Mouse (Mus musculus) CH12.LX (cell line): Measurements from ENCODE around the gene Synj2.

Experiments
- BHLHE40 ChIP-seq: IDR thresholded peaks from 2 replicates; pipeline ENCODE4 v1.6.1; 2011; ENCODE audit warnings: mild to moderate bottlenecking, low read depth, low read length, improper control_type of control experiment
- CTCF ChIP-seq, 2 experiments: IDR thresholded peaks in 1 of 2; conservative IDR thresholded peaks in 1 of 2; 2 replicates each; pipeline ENCODE4 v1.5.1; 2011 to 2012; ENCODE audit warnings: low read depth in 2 of 2, low read length in 2 of 2, improper control_type of control experiment in 1 of 2, inconsistent platforms in 1 of 2, mild to moderate bottlenecking in 1 of 2, moderate library complexity in 1 of 2
- E2F4 ChIP-seq: IDR thresholded peaks from 2 replicates; pipeline ENCODE4 v1.6.1; 2011; ENCODE audit warnings: low read depth, low read length, improper control_type of control experiment; ENCODE audit not compliant: insufficient replicate concordance
- GABPA ChIP-seq: IDR thresholded peaks from 2 replicates; pipeline ENCODE4 v1.6.1; 2012; ENCODE audit warnings: low read depth, low read length, improper control_type of control experiment, inconsistent platforms; ENCODE audit not compliant: insufficient replicate concordance
- JUND ChIP-seq: conservative IDR thresholded peaks from 2 replicates; pipeline ENCODE4 v1.6.1; 2011; ENCODE audit warnings: low read depth, low read length, improper control_type of control experiment
- MAFK ChIP-seq: IDR thresholded peaks from 2 replicates; pipeline ENCODE4 v1.6.1; 2011; ENCODE audit warnings: low read length, improper control_type of control experiment; ENCODE audit not compliant: insufficient replicate concordance
- NELFE ChIP-seq: IDR thresholded peaks from 2 replicates; pipeline ENCODE4 v1.6.1; 2011; ENCODE audit warnings: low read depth, low read length, improper control_type of control experiment
- POLR2A ChIP-seq: IDR thresholded peaks from 2 replicates; pipeline ENCODE4 v1.6.1; 2011; ENCODE audit warnings: low read depth, mild to moderate bottlenecking, improper control_type of control experiment, low read length
- RCOR1 ChIP-seq: conservative IDR thresholded peaks from 2 replicates; pipeline ENCODE4 v1.6.1; 2012; ENCODE audit warnings: low read depth, mild to moderate bottlenecking, inconsistent platforms, low read length, improper control_type of control experiment
- SMC3 ChIP-seq: IDR thresholded peaks from 2 replicates; pipeline ENCODE4 v1.6.1; 2011; ENCODE audit warnings: low read depth, low read length, improper control_type of control experiment
- USF1 ChIP-seq: IDR thresholded peaks from 2 replicates; pipeline ENCODE4 v1.6.1; 2014; ENCODE audit warnings: low read depth, mild to moderate bottlenecking, inconsistent platforms, low read length, improper control_type of control experiment
- USF2 ChIP-seq: conservative IDR thresholded peaks from 2 replicates; pipeline ENCODE4 v1.6.1; 2011; ENCODE audit warnings: low read depth, low read length, improper control_type of control experiment
- ZC3H11A ChIP-seq: IDR thresholded peaks from 2 replicates; pipeline ENCODE4 v1.6.1; 2012; ENCODE audit warnings: low read depth, mild to moderate bottlenecking, inconsistent platforms, low read length, improper control_type of control experiment

- no peak for TF ChIP-seq CTCF (conservative IDR thresholded peaks at IDR 0.05 in 1 of 2, IDR thresholded peaks at IDR 0.05 in 1 of 2; ENCODE audit: low read depth in 2 of 2, low read length in 2 of 2)
- no peak for TF ChIP-seq GABPA
- TF ChIP-seq USF1: no peak
- TF ChIP-seq POLR2A: no peak
- TF ChIP-seq ZC3H11A: no peak
- TF ChIP-seq USF2: no peak
- no peak for TF ChIP-seq NELFE
- TF ChIP-seq JUND: no peak
- no peak for TF ChIP-seq BHLHE40
- TF ChIP-seq RCOR1: no peak
- no peak for TF ChIP-seq MAFK
- no peak for TF ChIP-seq E2F4
- no peak for TF ChIP-seq SMC3
Observed at GRCm38 (mm10) chr17:5912797-5913196, 28.3 kb upstream of the Synj2 start.
